Mouse (Mus musculus): ENCODE results near the gene Dnajb3.

DNA sequence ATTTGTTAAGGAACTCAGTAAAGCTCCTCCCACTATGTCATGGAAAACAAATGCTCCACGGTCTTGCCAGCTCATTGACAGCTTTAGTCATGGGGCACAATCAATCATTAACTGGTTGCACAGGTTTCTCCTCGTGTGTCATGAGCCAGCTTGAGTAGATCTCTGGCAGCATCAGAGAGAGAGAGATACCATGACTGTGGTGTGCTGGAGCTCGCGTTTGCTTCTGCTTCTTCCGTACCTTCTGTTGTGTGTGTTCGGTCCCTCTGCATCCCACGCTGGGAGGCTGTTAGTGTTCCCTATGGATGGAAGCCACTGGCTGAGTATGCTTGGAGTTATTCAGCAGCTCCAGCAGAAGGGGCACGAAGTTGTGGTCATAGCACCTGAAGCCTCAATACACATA lies 6.2 kb upstream of the Dnajb3 start, which contains the start of gene Ugt1a1:
- TF ChIP-seq CTCF (IDR thresholded peaks at IDR 0.05; ENCODE audit: insufficient read depth, low read depth, low read length) (no peak), POLR2A (IDR thresholded peaks at IDR 0.05; ENCODE audit: insufficient read depth, low read depth, low read length) (no peak)
